Mouse (Mus musculus): ENCODE measurements around the gene Dnase2a. TPM values are rescaled to one million over a fixed set of nuclear protein-coding genes. Genes with fewer than 3 reads are reported as not detected.
A peak's percentile ranks its signal among the peaks of the same experiment; 100 is the strongest.

Gene Dnase2a
- polyA plus RNA-seq, 1 experiment from 2014 or later = 14.4 TPM

DNA sequence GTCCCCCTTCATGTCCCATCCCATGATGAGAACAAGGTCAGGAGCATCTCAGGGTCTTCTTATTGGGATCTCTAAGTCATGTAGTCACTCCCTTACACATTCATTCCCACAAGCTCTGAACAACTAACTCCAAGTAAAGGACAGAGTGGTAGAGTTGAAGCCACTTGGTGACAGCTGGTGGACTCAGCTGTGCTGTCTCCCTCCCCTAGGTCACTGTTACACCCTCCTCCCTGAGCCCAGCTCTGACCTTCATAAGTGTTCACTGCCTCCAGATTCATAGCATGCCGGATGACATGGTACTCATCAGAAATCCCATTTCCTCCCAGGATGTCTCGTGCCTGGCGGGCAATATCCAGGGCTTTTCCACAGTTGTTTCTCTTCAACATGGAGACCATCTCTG is 20.1 kb upstream of the Dnase2a start:
- no peak for ATAC-seq (ENCODE audit: insufficient read depth, low FRiP score)
- 0 out of 2 replicates have a peak, but pooled peaks cover 7% of the 10 kb centered on the region for H3K4me1 ChIP-seq (ENCODE audit: control insufficient read depth, insufficient read depth, low read length)
- no peak overlapping the region for H3K4me2 ChIP-seq (ENCODE audit: low read depth, low read length)
- H3K9me3 ChIP-seq (replicated peaks; ENCODE audit: control insufficient read depth, low read length) = no peaks in the 10 kb centered on the region
- H3K36me3 ChIP-seq (ENCODE audit: control insufficient read depth, insufficient read depth, low read length) = 0 out of 2 replicates have a peak, but pooled peaks cover 4% of the 10 kb centered on the region
- no peak overlapping the region for H3K9ac ChIP-seq (ENCODE audit: low read length)
- H3K27me3 ChIP-seq (ENCODE audit: control insufficient read depth, insufficient read depth, low read length) = no peaks in the 10 kb centered on the region
- no peak overlapping the region for H3K4me3 ChIP-seq (replicated peaks; ENCODE audit: low read length)
- no peak overlapping the region for H3K27ac ChIP-seq (ENCODE audit: low read length)
- 97% methylated on average over 3 of the region's 3 CpGs for WGBS

DNA sequence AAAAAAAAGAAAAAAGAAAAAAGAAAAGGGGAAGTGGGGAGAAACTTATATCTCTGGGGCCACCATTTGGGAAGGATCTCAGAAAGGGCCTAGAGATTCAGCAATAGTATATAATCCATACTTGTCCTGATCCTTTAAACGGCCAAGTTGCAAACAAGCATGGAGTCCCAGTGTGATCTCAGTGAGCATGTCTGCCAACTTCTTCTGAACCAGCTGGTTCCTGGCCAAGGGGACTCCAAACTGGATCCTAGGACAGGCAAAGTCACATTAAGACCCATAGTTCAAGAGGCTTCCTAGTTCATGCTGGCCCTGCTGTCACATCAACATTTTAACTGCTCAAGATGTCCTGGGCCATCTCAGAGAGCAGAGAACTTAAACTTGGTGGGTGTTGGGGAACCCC is 19.2 kb upstream of the Dnase2a start:
- no peak overlapping the region for H3K4me3 ChIP-seq (replicated peaks; ENCODE audit: low read length)
- H3K9me3 ChIP-seq (replicated peaks; ENCODE audit: control insufficient read depth, low read length) = no peaks in the 10 kb centered on the region
- no peak overlapping the region for H3K9ac ChIP-seq (ENCODE audit: low read length)
- 0 out of 2 replicates have a peak, but pooled peaks cover 7% of the 10 kb centered on the region for H3K4me1 ChIP-seq (ENCODE audit: control insufficient read depth, insufficient read depth, low read length)
- no peak overlapping the region for H3K4me2 ChIP-seq (ENCODE audit: low read depth, low read length)
- ATAC-seq (ENCODE audit: insufficient read depth, low FRiP score) = no peak
- 0 out of 2 replicates have a peak, but pooled peaks cover 4% of the 10 kb centered on the region for H3K36me3 ChIP-seq (ENCODE audit: control insufficient read depth, insufficient read depth, low read length)
- no peaks in the 10 kb centered on the region for H3K27me3 ChIP-seq (ENCODE audit: control insufficient read depth, insufficient read depth, low read length)
- 93% methylated on average over 1 of the region's 1 CpGs for WGBS
- H3K27ac ChIP-seq (ENCODE audit: low read length) = no peak overlapping the region

GRCm38 (mm10) chr8:84892993-84893708 is 15.2 kb upstream of the Dnase2a start:
- Histone ChIP-seq H3K9ac (ENCODE audit: low read length) (peak overlapping the region; percentile 81), H3K9me3 (replicated peaks; ENCODE audit: control insufficient read depth, low read length) (no peaks in the 10 kb centered on the region), H3K4me2 (ENCODE audit: low read depth, low read length) (peak overlapping the region; percentile 94), H3K4me3 (replicated peaks; ENCODE audit: low read length) (peak overlapping the region; percentile 85), H3K4me1 (ENCODE audit: control insufficient read depth, insufficient read depth, low read length) (peaks cover 7% of the 10 kb centered on the region; the same call in 1 of the 2 replicates), H3K27ac (ENCODE audit: low read length) (no peak overlapping the region), H3K27me3 (ENCODE audit: control insufficient read depth, insufficient read depth, low read length) (no peaks in the 10 kb centered on the region), H3K36me3 (ENCODE audit: control insufficient read depth, insufficient read depth, low read length) (no peaks in the 10 kb centered on the region)
- ATAC-seq (ENCODE audit: insufficient read depth, low FRiP score) = no peak
- WGBS = 9% methylated on average over 31 of the region's 31 CpGs

GRCm38 (mm10) chr8:84893709-84894134 is 14.6 kb upstream of the Dnase2a start, which contains the start of gene Gcdh:
Gene Gcdh (minus strand): TSS chr8:84893921.
- Histone ChIP-seq H3K27ac (ENCODE audit: low read length) (no peak within 1 kb of the TSS), H3K4me3 (replicated peaks; ENCODE audit: low read length) (peak within 1 kb of the TSS; percentile 85), H3K36me3 (ENCODE audit: control insufficient read depth, insufficient read depth, low read length) (no peaks in the 10 kb centered on the region), H3K27me3 (ENCODE audit: control insufficient read depth, insufficient read depth, low read length) (no peaks in the 10 kb centered on the region), H3K9ac (ENCODE audit: low read length) (peak within 1 kb of the TSS; percentile 81), H3K9me3 (replicated peaks; ENCODE audit: control insufficient read depth, low read length) (no peaks in the 10 kb centered on the region), H3K4me1 (ENCODE audit: control insufficient read depth, insufficient read depth, low read length) (peaks cover 7% of the 10 kb centered on the region; the same call in 1 of the 2 replicates), H3K4me2 (ENCODE audit: low read depth, low read length) (peak within 1 kb of the TSS; percentile 94)
- peak; percentile 98 for ATAC-seq (ENCODE audit: insufficient read depth, low FRiP score)
- 0% methylated on average over 11 of the region's 11 CpGs for WGBS

GRCm38 (mm10) chr8:84895963-84896362 is 12.4 kb upstream of the Dnase2a start:
- peaks cover 7% of the 10 kb centered on the region; the same call in 1 of the 2 replicates for H3K4me1 ChIP-seq (ENCODE audit: control insufficient read depth, insufficient read depth, low read length)
- no peak for ATAC-seq (ENCODE audit: insufficient read depth, low FRiP score)
- no peaks in the 10 kb centered on the region for H3K27me3 ChIP-seq (ENCODE audit: control insufficient read depth, insufficient read depth, low read length)
- WGBS = 83% methylated on average over 5 of the region's 5 CpGs
- H3K4me3 ChIP-seq (replicated peaks; ENCODE audit: low read length) = no peak overlapping the region
- H3K9ac ChIP-seq (ENCODE audit: low read length) = no peak overlapping the region
- H3K36me3 ChIP-seq (ENCODE audit: control insufficient read depth, insufficient read depth, low read length) = no peaks in the 10 kb centered on the region
- H3K9me3 ChIP-seq (replicated peaks; ENCODE audit: control insufficient read depth, low read length) = no peaks in the 10 kb centered on the region
- H3K27ac ChIP-seq (ENCODE audit: low read length) = no peak overlapping the region
- no peak overlapping the region for H3K4me2 ChIP-seq (ENCODE audit: low read depth, low read length)

- no peak overlapping the region for H3K9ac ChIP-seq (ENCODE audit: low read length)
- WGBS = 51% methylated on average over 4 of the region's 4 CpGs
- no peak overlapping the region for H3K27ac ChIP-seq (ENCODE audit: low read length)
- H3K36me3 ChIP-seq (ENCODE audit: control insufficient read depth, insufficient read depth, low read length) = no peaks in the 10 kb centered on the region
- no peak overlapping the region for H3K4me3 ChIP-seq (replicated peaks; ENCODE audit: low read length)
- peaks cover 9% of the 10 kb centered on the region; the same call in 1 of the 2 replicates for H3K4me1 ChIP-seq (ENCODE audit: control insufficient read depth, insufficient read depth, low read length)
- ATAC-seq (ENCODE audit: insufficient read depth, low FRiP score) = no peak
- H3K4me2 ChIP-seq (ENCODE audit: low read depth, low read length) = no peak overlapping the region
- no peaks in the 10 kb centered on the region for H3K9me3 ChIP-seq (replicated peaks; ENCODE audit: control insufficient read depth, low read length)
- no peaks in the 10 kb centered on the region for H3K27me3 ChIP-seq (ENCODE audit: control insufficient read depth, insufficient read depth, low read length)
These were observed 7.3 kb upstream of the Dnase2a start for GRCm38 (mm10) chr8:84901071-84901470.

DNA sequence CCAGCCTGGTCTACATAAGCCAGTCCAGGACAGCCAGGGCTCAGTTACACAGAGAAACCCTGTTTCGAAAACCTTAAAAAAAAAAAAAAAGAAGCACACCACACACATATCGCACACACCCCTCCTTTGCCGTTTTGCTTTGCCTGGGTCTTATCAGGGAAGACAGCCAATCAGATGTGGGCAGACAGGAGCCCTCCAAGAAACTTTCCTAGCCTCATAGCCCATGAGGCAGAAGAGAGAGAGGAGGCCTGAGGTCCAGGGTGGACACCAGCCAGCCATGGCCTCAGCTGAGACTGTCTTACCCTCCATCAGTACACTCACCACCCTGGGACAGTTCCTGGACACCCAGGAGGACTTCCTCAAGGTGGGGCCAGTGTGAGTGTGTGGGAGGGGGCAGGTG is 6.6 kb upstream of the Dnase2a start, which contains the start of gene Klf1:
Gene Klf1, plus strand, starts transcription at position 177 of the 400 bp plus-strand sequence.
- no peak for ATAC-seq (ENCODE audit: insufficient read depth, low FRiP score)
- Histone ChIP-seq H3K9ac (ENCODE audit: low read length) (peak within 1 kb of the TSS; percentile 90), H3K36me3 (ENCODE audit: control insufficient read depth, insufficient read depth, low read length) (no peaks in the 10 kb centered on the region), H3K4me1 (ENCODE audit: control insufficient read depth, insufficient read depth, low read length) (peaks cover 9% of the 10 kb centered on the region; the same call in 1 of the 2 replicates), H3K4me3 (replicated peaks; ENCODE audit: low read length) (peak within 1 kb of the TSS; percentile 67), H3K27me3 (ENCODE audit: control insufficient read depth, insufficient read depth, low read length) (no peaks in the 10 kb centered on the region), H3K4me2 (ENCODE audit: low read depth, low read length) (peak within 1 kb of the TSS; percentile 100), H3K9me3 (replicated peaks; ENCODE audit: control insufficient read depth, low read length) (no peaks in the 10 kb centered on the region), H3K27ac (ENCODE audit: low read length) (peak within 1 kb of the TSS; percentile 84)
- 61% methylated on average over 3 of the region's 3 CpGs for WGBS

DNA sequence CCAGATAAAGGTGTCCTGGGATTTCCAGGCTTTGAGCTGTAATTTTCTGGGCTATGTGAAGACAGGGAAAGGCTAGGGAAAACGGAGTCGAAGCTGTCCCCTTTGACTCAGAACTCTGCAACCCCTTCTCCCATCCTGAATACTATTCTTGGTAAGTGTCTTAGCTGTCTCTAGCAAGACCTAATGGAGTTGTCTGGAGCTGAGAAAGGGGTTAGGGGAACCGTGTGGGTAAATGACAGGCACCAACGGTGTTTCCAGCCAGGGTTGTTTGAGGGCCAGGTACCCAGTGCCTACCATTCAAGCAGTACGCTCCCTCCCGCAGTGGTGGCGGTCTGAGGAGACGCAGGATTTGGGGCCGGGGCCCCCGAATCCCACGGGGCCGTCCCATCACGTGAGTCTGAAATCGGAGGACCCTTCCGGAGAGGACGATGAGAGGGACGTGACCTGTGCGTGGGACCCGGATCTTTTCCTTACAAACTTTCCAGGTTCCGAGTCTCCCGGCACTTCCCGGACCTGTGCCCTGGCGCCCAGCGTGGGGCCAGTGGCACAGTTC is 5.9 kb upstream of the Dnase2a start:
- no peak for ATAC-seq (ENCODE audit: insufficient read depth, low FRiP score)
- Histone ChIP-seq H3K4me3 (replicated peaks; ENCODE audit: low read length) (peak overlapping the region; percentile 67), H3K9ac (ENCODE audit: low read length) (peak overlapping the region; percentile 90), H3K4me1 (ENCODE audit: control insufficient read depth, insufficient read depth, low read length) (peaks cover 9% of the 10 kb centered on the region; the same call in 1 of the 2 replicates), H3K4me2 (ENCODE audit: low read depth, low read length) (peak overlapping the region; percentile 100), H3K36me3 (ENCODE audit: control insufficient read depth, insufficient read depth, low read length) (no peaks in the 10 kb centered on the region), H3K27ac (ENCODE audit: low read length) (peak overlapping the region; percentile 84), H3K27me3 (ENCODE audit: control insufficient read depth, insufficient read depth, low read length) (no peaks in the 10 kb centered on the region), H3K9me3 (replicated peaks; ENCODE audit: control insufficient read depth, low read length) (no peaks in the 10 kb centered on the region)
- WGBS = 5% methylated on average over 24 of the region's 24 CpGs

Measured in stomach, embryonic 16.5 days (tissue).